Mouse (Mus musculus) cerebellum, adult 9-11 months (tissue): ENCODE data around the gene Hsd11b2.

ENCODE experiments used
- DNase-seq: peaks from one replicate; pipeline ENCODE4 v3.0.0; 2022

The Hsd11b2 gene

GRCm38 (mm10) chr8:105528206-105528605 lies 9.7 kb downstream of the Hsd11b2 start:
- DNase-seq: no peak

- DNase-seq: no peak
These were observed 10.7 kb downstream of the Hsd11b2 start for GRCm38 (mm10) chr8:105529271-105529670.

GRCm38 (mm10) chr8:105531774-105532173 lies 13.2 kb downstream of the Hsd11b2 start:
- no peak for DNase-seq

- no peak for DNase-seq
These were observed 14.9 kb downstream of the Hsd11b2 start for GRCm38 (mm10) chr8:105533439-105533838.

GRCm38 (mm10) chr8:105533892-105534329 lies 15.4 kb downstream of the Hsd11b2 start:
- peak; percentile 69 for DNase-seq

GRCm38 (mm10) chr8:105536546-105536945 lies 18.0 kb downstream of the Hsd11b2 start:
- peak; percentile 45 for DNase-seq

GRCm38 (mm10) chr8:105537011-105537677 lies 18.6 kb downstream of the Hsd11b2 start:
- DNase-seq: peak; percentile 87

- no peak for DNase-seq
These were observed 20.4 kb downstream of the Hsd11b2 start for GRCm38 (mm10) chr8:105538940-105539339.

- no peak for DNase-seq
These were observed 23.6 kb downstream of the Hsd11b2 start for GRCm38 (mm10) chr8:105542032-105542656.

- DNase-seq: no peak
These were observed 24.3 kb downstream of the Hsd11b2 start for GRCm38 (mm10) chr8:105542808-105543207.

GRCm38 (mm10) chr8:105543703-105544102 lies 25.1 kb downstream of the Hsd11b2 start:
- DNase-seq: no peak

- no peak for DNase-seq
These were observed 26.1 kb downstream of the Hsd11b2 start for GRCm38 (mm10) chr8:105544544-105545205.

GRCm38 (mm10) chr8:105545249-105545648 lies 26.7 kb downstream of the Hsd11b2 start:
- no peak for DNase-seq

GRCm38 (mm10) chr8:105546384-105547350 lies 28.1 kb downstream of the Hsd11b2 start:
- DNase-seq: no peak

- no peak for DNase-seq
These were observed 31.0 kb downstream of the Hsd11b2 start for GRCm38 (mm10) chr8:105549506-105549905.

- no peak for DNase-seq
These were observed 31.5 kb downstream of the Hsd11b2 start for GRCm38 (mm10) chr8:105550083-105550482.

GRCm38 (mm10) chr8:105552032-105552431 lies 33.5 kb downstream of the Hsd11b2 start:
- DNase-seq: no peak

- DNase-seq: no peak
These were observed 34.3 kb downstream of the Hsd11b2 start for GRCm38 (mm10) chr8:105552824-105553223.

- DNase-seq: peak; percentile 78
These were observed 35.5 kb downstream of the Hsd11b2 start for GRCm38 (mm10) chr8:105554087-105554486.

GRCm38 (mm10) chr8:105555230-105555629 lies 36.7 kb downstream of the Hsd11b2 start:
- DNase-seq: no peak

- no peak for DNase-seq
These were observed 44.3 kb downstream of the Hsd11b2 start for GRCm38 (mm10) chr8:105562863-105563262.

- no peak for DNase-seq
These were observed 45.3 kb downstream of the Hsd11b2 start for GRCm38 (mm10) chr8:105563871-105564270.
